Mouse (Mus musculus) lung, embryonic 15.5 days (tissue): ENCODE data around the gene Prmt2. TPM values are rescaled to one million over a fixed set of nuclear protein-coding genes. Genes with fewer than 3 reads are reported as not detected.

Experiments used
- ATAC-seq: fragments of 200-750 bp; cut with Nextera tagmentation; 2 replicates; pipeline ENCODE4 v1.8.0; 2017; ENCODE audit warnings: moderate number of reproducible peaks, borderline replicate concordance; ENCODE audit not compliant: low FRiP score, low TSS enrichment; ENCODE audit errors: extremely low read depth
- H3K27ac ChIP-seq: fragments of 300-500 bp; sonication (generic); 2 replicates; pipeline ENCODE4 v1.5.1; 2015; ENCODE audit warnings: moderate library complexity, mild to moderate bottlenecking, inconsistent platforms
- H3K27me3 ChIP-seq: fragments of 300-500 bp; sonication (generic); 2 replicates; pipeline ENCODE4 v1.6.1; 2015; ENCODE audit warnings: inconsistent platforms
- H3K36me3 ChIP-seq: fragments of 300-500 bp; sonication (generic); 2 replicates; pipeline ENCODE4 v1.6.1; 2015; ENCODE audit warnings: inconsistent platforms
- H3K4me1 ChIP-seq: fragments of 300-500 bp; sonication (generic); 2 replicates; pipeline ENCODE4 v1.6.1; 2015; ENCODE audit warnings: inconsistent platforms
- H3K4me2 ChIP-seq: fragments of 300-500 bp; sonication (generic); 2 replicates; pipeline ENCODE4 v1.6.1; 2015; ENCODE audit warnings: inconsistent platforms, mild to moderate bottlenecking, moderate library complexity
- H3K4me3 ChIP-seq: fragments of 300-500 bp; sonication (generic); 2 replicates; pipeline ENCODE4 v1.5.1; 2015; ENCODE audit warnings: mild to moderate bottlenecking, inconsistent platforms
- H3K9ac ChIP-seq: fragments of 300-500 bp; sonication (generic); 2 replicates; pipeline ENCODE4 v1.6.1; 2015; ENCODE audit warnings: inconsistent platforms
- H3K9me3 ChIP-seq: fragments of 300-500 bp; sonication (generic); 2 replicates; pipeline ENCODE4 v1.6.1; 2016; ENCODE audit warnings: inconsistent platforms
- WGBS: fragments of 180-500 bp; shearing (Covaris S2); methylation state at CpG from one replicate; pipeline ENCODE4 v1.1.7; 2015; 5-methylcytosine and 5-hydroxymethylcytosine counted together
- polyA plus RNA-seq: library from polyadenylated mRNA; unstranded; fragments of >200 nt; fragmentation: Nextera tagmentation; extraction: Ambion mirVana; gene quantifications from 2 replicates; pipeline ENCODE4 v1.2.1, GENCODE M21; 2015

Gene Prmt2
- polyA plus RNA-seq, 1 experiment from 2014 or later: 53.4 TPM

GRCm38 (mm10) chr10:76253536-76253935, 15.9 kb upstream of the Prmt2 start, which contains the start of gene S100b:
TSS of gene S100b (plus strand) at chr10:76253853.
- WGBS: 30% methylated on average over 4 of the region's 4 CpGs
- peaks cover 14% of the 10 kb centered on the region for H3K4me1 ChIP-seq
- no peaks in the 10 kb centered on the region for H3K36me3 ChIP-seq
- peak; percentile 42; the same call in 1 of the 2 replicates for ATAC-seq
- H3K4me3 ChIP-seq: no peak within 1 kb of the TSS
- H3K27ac ChIP-seq: no peak within 1 kb of the TSS
- H3K27me3 ChIP-seq: no peaks in the 10 kb centered on the region
- H3K4me2 ChIP-seq: no peak within 1 kb of the TSS
- no peak within 1 kb of the TSS for H3K9ac ChIP-seq
- no peaks in the 10 kb centered on the region for H3K9me3 ChIP-seq

GRCm38 (mm10) chr10:76253079-76253478, 15.4 kb upstream of the Prmt2 start:
- Histone ChIP-seq H3K4me1 (peaks cover 11% of the 10 kb centered on the region), H3K27ac (no peak overlapping the region), H3K27me3 (no peaks in the 10 kb centered on the region), H3K4me3 (no peak overlapping the region), H3K4me2 (no peak overlapping the region), H3K36me3 (no peaks in the 10 kb centered on the region), H3K9me3 (no peaks in the 10 kb centered on the region), H3K9ac (no peak overlapping the region)
- ATAC-seq: peak; percentile 35; the same call in 1 of the 2 replicates
- whole genome bisulfite sequencing: 98% methylated on average over 1 of the region's 1 CpGs

GRCm38 (mm10) chr10:76250870-76251269, 13.2 kb upstream of the Prmt2 start:
- WGBS: 71% methylated on average over 7 of the region's 7 CpGs
- Histone ChIP-seq H3K36me3 (no peaks in the 10 kb centered on the region), H3K4me1 (peaks cover 7% of the 10 kb centered on the region), H3K4me2 (no peak overlapping the region), H3K27ac (no peak overlapping the region), H3K4me3 (no peak overlapping the region), H3K9me3 (no peaks in the 10 kb centered on the region), H3K27me3 (no peaks in the 10 kb centered on the region), H3K9ac (no peak overlapping the region)
- ATAC-seq: no peak

- Histone ChIP-seq H3K4me1 (peaks cover 4% of the 10 kb centered on the region), H3K4me2 (no peak overlapping the region), H3K27ac (no peak overlapping the region), H3K9me3 (no peaks in the 10 kb centered on the region), H3K36me3 (no peaks in the 10 kb centered on the region), H3K4me3 (no peak overlapping the region), H3K9ac (no peak overlapping the region), H3K27me3 (no peaks in the 10 kb centered on the region)
- ATAC-seq: no peak
- 85% methylated on average over 5 of the region's 5 CpGs for WGBS
Measured at GRCm38 (mm10) chr10:76248647-76248968, 10.9 kb upstream of the Prmt2 start.

- 59% methylated on average over 21 of the region's 21 CpGs for WGBS
- no peak for ATAC-seq
- Histone ChIP-seq H3K27ac (no peak overlapping the region), H3K36me3 (no peaks in the 10 kb centered on the region), H3K4me1 (no peaks in the 10 kb centered on the region), H3K27me3 (no peaks in the 10 kb centered on the region), H3K4me2 (no peak overlapping the region), H3K4me3 (no peak overlapping the region), H3K9me3 (no peaks in the 10 kb centered on the region), H3K9ac (no peak overlapping the region)
Measured at GRCm38 (mm10) chr10:76247960-76248646, 10.4 kb upstream of the Prmt2 start.

- no peak overlapping the region for H3K4me3 ChIP-seq
- ATAC-seq: no peak
- H3K4me1 ChIP-seq: no peaks in the 10 kb centered on the region
- H3K4me2 ChIP-seq: no peak overlapping the region
- H3K9ac ChIP-seq: no peak overlapping the region
- 37% methylated on average over 4 of the region's 4 CpGs for WGBS
- no peaks in the 10 kb centered on the region for H3K27me3 ChIP-seq
- H3K9me3 ChIP-seq: no peaks in the 10 kb centered on the region
- H3K27ac ChIP-seq: no peak overlapping the region
- no peaks in the 10 kb centered on the region for H3K36me3 ChIP-seq
Measured at GRCm38 (mm10) chr10:76246601-76247000, 8.9 kb upstream of the Prmt2 start.

GRCm38 (mm10) chr10:76245106-76245505, 7.4 kb upstream of the Prmt2 start:
- no peaks in the 10 kb centered on the region for H3K9me3 ChIP-seq
- H3K4me1 ChIP-seq: no peaks in the 10 kb centered on the region
- no peak for ATAC-seq
- no peak overlapping the region for H3K27ac ChIP-seq
- no peak overlapping the region for H3K4me3 ChIP-seq
- H3K27me3 ChIP-seq: no peaks in the 10 kb centered on the region
- H3K4me2 ChIP-seq: no peak overlapping the region
- WGBS: 78% methylated on average over 2 of the region's 2 CpGs
- no peaks in the 10 kb centered on the region for H3K36me3 ChIP-seq
- H3K9ac ChIP-seq: no peak overlapping the region

- Histone ChIP-seq H3K27ac (no peak overlapping the region), H3K9ac (no peak overlapping the region), H3K4me1 (peaks cover 12% of the 10 kb centered on the region), H3K4me3 (no peak overlapping the region), H3K4me2 (no peak overlapping the region), H3K9me3 (no peaks in the 10 kb centered on the region), H3K27me3 (no peaks in the 10 kb centered on the region), H3K36me3 (no peaks in the 10 kb centered on the region)
- WGBS: 48% methylated on average over 4 of the region's 4 CpGs
- ATAC-seq: no peak
Measured at GRCm38 (mm10) chr10:76239401-76239800, 1.7 kb upstream of the Prmt2 start.

- ATAC-seq: no peak
- Histone ChIP-seq H3K4me3 (no peak overlapping the region), H3K27ac (no peak overlapping the region), H3K27me3 (no peaks in the 10 kb centered on the region), H3K4me2 (no peak overlapping the region), H3K9ac (no peak overlapping the region), H3K36me3 (no peaks in the 10 kb centered on the region), H3K9me3 (no peaks in the 10 kb centered on the region), H3K4me1 (no peaks in the 10 kb centered on the region)
- 64% methylated on average over 1 of the region's 1 CpGs for WGBS
Measured at GRCm38 (mm10) chr10:76229627-76230026, 8.0 kb downstream of the Prmt2 start.

GRCm38 (mm10) chr10:76225944-76226343, 11.7 kb downstream of the Prmt2 start:
- Histone ChIP-seq H3K9me3 (no peaks in the 10 kb centered on the region), H3K27me3 (no peaks in the 10 kb centered on the region), H3K36me3 (peaks cover 11% of the 10 kb centered on the region; the same call in 1 of the 2 replicates), H3K27ac (no peak overlapping the region), H3K4me2 (no peak overlapping the region), H3K9ac (no peak overlapping the region), H3K4me3 (no peak overlapping the region), H3K4me1 (no peaks in the 10 kb centered on the region)
- no peak for ATAC-seq
- 90% methylated on average over 11 of the region's 11 CpGs for whole genome bisulfite sequencing

GRCm38 (mm10) chr10:76218240-76218639, 19.4 kb downstream of the Prmt2 start:
- no peak overlapping the region for H3K4me3 ChIP-seq
- H3K36me3 ChIP-seq: peaks cover 58% of the 10 kb centered on the region
- no peak overlapping the region for H3K27ac ChIP-seq
- no peak for ATAC-seq
- no peaks in the 10 kb centered on the region for H3K4me1 ChIP-seq
- no peaks in the 10 kb centered on the region; the same call in 1 of the 2 replicates for H3K9me3 ChIP-seq
- H3K9ac ChIP-seq: no peak overlapping the region
- H3K27me3 ChIP-seq: no peaks in the 10 kb centered on the region
- H3K4me2 ChIP-seq: no peak overlapping the region
- WGBS: 72% methylated on average over 9 of the region's 9 CpGs

GRCm38 (mm10) chr10:76217056-76217455, 20.6 kb downstream of the Prmt2 start:
- Histone ChIP-seq H3K4me3 (no peak overlapping the region), H3K4me2 (no peak overlapping the region), H3K27ac (no peak overlapping the region), H3K4me1 (no peaks in the 10 kb centered on the region), H3K9me3 (no peaks in the 10 kb centered on the region; the same call in 1 of the 2 replicates), H3K27me3 (no peaks in the 10 kb centered on the region), H3K9ac (no peak overlapping the region), H3K36me3 (peaks cover 53% of the 10 kb centered on the region)
- 94% methylated on average over 17 of the region's 17 CpGs for WGBS
- no peak for ATAC-seq

- H3K36me3 ChIP-seq: peaks cover 50% of the 10 kb centered on the region
- H3K4me1 ChIP-seq: no peaks in the 10 kb centered on the region
- no peak overlapping the region for H3K27ac ChIP-seq
- no peak overlapping the region for H3K4me2 ChIP-seq
- H3K9ac ChIP-seq: no peak overlapping the region
- WGBS: 86% methylated on average over 4 of the region's 4 CpGs
- H3K27me3 ChIP-seq: no peaks in the 10 kb centered on the region
- no peaks in the 10 kb centered on the region; the same call in 1 of the 2 replicates for H3K9me3 ChIP-seq
- no peak for ATAC-seq
- no peak overlapping the region for H3K4me3 ChIP-seq
Measured at GRCm38 (mm10) chr10:76214161-76214560, 23.5 kb downstream of the Prmt2 start.
